Mouse (Mus musculus) fibroblast of lung, adult 2 months (primary cell): ENCODE results near the gene Tada3.
"Not testable (repeated sequence)": the region's sequence is repeated elsewhere in the genome, so short reads cannot be mapped to it uniquely, and the experiment has no call there.

Source experiments
- DNase-seq: peaks from one replicate; pipeline ENCODE4 v3.0.0-alpha.2; 2011; ENCODE audit warnings: low read depth

The Tada3 gene

DNA sequence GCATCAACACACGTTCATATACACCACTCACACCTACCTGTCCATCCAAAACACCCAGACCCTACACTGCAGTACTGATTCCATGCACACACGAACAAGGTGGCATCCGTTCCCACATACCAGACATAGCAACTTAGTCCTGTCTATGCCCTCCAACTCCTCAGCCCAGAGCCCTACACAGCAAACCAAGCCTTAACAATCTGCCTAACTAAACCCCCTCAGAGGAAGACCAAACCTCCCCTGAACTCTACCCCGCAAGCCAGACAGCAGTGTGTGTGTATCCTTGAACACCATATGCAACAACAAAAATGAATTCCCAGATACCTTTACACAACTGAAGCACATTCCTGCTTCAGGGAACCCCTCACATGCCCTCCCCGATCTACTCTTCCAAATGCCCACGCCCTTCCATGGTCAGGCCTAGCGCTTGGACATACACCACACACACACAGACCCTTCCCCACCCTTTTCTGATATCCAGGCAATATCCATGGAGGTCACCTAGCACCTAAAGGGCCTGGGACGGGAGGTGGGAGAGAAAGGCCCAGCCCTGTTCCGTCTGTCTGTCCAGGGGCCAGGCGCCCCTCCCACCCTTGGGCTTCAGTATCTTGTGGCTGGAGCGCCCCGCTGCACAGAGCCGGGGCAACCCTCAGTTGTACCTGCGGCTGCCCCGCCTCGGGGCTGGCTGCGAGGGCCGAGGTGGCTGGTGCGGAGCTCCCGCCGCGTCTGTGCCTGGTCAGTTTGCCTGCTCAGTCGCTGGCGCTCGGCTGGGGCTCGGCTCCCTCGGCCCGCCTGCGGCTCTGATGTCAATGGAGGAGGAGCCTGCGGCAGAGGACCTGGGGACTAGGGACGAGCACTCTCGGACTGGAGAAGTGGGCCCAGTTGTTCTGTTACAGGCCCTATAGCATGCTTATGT lies 34.2 kb downstream of the Tada3 start, which contains the start of gene Camk1:
Gene Camk1, minus strand, starts transcription at position 808 of the 916 bp plus-strand sequence.
- DNase-seq: no peak

DNA sequence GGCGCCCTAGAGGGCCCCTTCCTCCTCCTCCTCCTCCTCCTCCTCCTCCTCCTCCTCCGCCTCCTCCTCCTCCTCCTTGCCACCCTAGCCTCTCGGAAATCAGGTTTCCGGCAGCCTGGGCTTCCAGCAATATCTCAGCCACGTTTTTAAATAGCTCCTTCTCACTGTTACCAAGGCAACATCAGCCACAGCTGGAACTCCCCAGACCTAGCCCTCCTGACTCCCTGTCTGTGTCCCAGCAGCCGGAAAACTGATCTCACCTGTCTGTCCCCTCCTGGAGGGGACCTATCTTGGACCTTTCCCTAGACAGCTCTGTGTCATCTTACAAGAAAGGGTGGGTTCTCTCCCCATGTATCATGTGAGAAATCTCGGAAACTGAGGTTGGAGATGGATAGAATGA lies 35.4 kb downstream of the Tada3 start:
- no peak for DNase-seq

DNA sequence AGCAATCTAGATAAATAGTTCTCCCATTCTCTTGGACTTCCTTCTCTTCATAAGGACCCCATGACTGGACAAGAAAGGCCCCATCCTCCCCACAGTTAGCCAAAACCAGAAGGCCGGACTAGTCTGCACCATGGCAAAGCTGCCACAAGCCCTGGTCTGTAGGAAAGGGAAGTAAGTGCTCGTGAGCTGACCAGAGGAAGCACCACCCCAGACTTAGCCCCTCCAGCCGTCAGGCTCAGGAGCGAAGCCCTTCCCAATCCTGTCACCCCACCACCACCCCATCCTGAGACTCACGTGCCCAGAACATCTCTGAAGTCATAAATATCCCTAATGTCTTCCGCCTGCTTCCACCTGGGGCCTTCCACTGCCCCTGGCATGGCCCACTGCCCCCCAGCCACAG lies 36.1 kb downstream of the Tada3 start:
- DNase-seq: no peak

DNA sequence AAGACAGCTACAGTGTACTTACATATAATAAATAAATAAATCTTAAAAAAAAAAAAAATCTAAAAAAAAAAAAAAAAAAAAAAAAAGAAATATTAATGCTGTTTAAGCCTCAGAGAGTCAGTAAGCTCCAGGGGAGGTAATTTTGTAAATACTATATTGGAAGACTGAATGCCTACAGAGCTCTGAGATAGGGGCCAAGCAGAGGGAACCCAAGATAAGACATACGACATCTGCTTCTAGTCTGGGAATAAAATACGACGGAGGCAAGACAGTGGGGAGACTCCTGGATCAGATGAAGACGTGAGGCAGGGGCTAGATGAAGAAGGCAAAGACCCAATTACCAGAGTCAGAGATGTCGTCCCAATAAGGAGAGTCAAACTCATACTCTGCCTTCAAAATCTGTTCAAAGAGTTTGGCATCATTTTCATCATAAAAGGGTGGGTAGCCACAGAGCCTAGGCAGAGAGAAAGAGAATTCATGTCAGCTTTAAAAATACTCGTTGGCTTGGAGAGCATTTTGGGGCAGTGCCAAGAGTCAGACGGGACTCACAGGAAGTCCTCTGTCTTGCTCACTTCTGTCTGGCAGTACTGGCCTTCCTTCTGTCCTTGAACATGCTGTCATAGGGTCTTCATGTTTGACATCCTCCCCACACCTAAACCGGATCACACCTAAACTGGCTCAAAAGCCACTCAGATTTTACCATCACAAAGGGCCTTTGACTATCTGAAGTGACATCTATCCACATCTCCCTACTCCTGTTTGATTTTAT lies 40.6 kb downstream of the Tada3 start:
- no peak for DNase-seq

DNA sequence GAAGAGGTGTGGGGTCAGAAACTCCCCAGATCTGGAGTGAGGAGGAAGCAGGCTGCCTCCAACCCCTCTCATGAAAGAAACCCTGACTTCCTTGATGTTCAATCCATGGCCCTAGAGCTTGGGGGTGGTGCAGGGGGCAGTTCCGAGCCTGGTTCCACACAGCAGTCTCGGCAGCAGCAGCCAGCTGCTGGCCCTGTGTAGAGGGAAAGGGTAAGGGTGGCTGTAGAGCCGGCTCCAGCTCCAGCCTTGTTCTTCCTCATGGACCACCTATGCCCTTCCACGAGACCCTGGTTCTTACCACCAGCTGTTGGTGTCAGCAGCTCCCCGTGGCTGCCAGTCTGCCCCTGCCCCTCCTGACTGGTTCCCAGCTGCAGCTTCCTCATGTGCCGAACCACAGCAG lies 43.5 kb downstream of the Tada3 start:
- DNase-seq: no peak

DNA sequence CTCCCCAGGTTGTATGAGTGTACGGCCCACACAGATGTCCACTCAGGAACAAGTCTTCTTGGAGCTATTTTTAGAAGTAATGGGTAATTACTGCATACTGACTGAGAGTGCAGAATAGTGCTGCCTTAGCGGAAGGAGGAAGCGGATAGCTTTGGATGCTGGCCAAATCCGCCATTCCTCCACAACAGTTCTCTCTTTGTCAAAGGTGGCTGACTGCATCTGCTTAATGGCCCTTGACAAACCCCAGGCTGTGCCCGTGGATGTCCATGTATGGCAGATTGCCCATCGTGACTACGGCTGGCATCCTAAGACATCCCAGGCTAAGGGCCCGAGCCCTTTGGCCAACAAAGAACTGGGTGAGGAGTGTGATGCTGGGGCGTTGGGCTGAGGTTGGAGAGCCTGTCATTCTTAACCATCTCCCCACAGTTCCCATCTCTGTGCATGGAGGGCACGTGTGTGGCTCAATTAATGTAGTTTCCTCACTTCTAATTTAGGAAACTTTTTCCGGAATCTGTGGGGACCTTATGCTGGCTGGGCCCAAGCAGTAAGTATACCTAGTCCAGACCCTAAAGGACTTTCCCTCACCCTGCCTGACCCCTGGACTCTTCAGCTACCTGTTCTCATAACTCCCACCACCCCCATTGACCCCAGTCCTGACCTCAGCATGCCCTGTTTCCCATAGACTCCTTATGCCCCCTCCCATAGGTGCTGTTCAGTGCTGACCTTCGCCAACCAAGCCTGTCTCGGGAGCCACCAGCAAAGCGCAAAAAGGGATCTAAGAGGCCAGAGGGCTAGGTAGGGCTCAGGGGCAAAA lies 44.3 kb downstream of the Tada3 start:
- DNase-seq: no peak

DNA sequence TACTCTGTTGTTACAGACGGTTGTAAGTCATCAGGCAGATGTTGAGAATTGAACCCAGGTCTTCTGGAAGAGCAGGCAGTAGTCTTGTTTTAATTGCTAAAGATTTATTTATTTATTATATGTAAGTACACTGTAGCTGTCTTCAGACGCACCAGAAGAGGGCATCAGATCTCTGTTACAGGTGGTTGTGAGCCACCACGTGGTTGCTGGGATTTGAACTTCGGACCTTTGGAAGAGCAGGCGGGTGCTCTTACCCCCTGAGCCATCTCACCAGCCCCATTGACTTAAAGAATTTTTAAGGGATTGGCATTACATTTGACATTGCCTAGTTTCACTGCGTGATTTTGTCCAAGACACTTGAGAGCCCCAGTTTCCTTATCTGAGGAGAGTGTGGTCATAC lies 44.9 kb downstream of the Tada3 start:
- not testable (repeated sequence) for DNase-seq

DNA sequence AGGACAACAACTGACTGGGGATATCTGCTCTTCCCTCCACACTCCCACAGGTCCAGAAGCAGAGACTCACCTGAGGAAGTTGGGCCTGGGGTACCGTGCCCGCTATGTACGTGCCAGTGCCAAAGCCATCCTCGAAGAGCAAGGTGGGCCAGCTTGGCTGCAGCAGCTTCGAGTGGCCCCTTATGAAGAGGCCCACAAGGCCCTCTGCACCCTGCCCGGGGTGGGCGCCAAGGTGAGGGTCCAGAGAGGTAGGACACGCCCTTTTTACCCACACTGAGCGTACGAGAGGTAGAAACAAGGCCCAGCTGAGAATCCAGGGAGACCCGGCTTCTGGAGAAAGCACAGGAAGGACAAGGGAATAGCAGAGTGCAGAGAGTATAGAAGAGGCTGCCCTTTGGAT lies 46.0 kb downstream of the Tada3 start:
- DNase-seq: no peak

DNA sequence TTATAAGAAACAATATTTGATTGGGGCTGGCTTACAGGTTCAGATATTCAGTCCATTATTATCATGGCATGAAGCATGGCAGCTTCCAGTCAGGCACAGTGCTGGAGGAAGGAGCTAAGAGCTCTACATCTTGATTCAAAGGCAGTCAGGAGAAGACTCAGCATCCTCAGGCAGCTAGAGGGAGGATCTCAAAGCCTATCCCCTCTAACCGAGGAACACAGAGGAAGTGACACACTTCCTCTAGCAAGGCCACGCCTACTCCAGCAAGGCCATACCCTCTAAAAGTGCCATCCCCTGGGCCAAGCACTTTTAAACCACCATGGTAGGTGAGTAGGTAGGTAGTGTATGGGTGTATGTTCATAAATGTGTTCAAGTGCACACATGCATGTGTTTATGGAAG lies 47.1 kb downstream of the Tada3 start:
- DNase-seq: no peak

DNA sequence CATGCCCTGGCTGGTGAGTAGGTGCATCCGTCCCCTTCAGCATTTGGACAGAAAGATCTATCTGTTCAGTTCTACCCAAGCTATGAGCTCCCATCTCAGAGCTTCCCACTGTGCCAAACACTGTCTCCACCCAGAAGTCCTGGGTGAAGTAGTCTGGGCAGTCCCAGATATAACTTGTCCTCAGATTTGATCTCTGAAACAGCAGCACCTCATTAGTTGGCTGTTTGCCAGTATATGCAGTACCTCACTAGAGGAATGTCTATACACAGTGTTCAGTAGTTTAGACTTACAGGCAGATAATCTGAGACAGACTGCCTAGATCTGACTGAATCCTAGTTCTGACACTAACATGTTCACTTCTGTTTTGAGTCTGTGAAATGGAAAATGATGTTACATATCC lies 48.3 kb downstream of the Tada3 start:
- no peak for DNase-seq

DNA sequence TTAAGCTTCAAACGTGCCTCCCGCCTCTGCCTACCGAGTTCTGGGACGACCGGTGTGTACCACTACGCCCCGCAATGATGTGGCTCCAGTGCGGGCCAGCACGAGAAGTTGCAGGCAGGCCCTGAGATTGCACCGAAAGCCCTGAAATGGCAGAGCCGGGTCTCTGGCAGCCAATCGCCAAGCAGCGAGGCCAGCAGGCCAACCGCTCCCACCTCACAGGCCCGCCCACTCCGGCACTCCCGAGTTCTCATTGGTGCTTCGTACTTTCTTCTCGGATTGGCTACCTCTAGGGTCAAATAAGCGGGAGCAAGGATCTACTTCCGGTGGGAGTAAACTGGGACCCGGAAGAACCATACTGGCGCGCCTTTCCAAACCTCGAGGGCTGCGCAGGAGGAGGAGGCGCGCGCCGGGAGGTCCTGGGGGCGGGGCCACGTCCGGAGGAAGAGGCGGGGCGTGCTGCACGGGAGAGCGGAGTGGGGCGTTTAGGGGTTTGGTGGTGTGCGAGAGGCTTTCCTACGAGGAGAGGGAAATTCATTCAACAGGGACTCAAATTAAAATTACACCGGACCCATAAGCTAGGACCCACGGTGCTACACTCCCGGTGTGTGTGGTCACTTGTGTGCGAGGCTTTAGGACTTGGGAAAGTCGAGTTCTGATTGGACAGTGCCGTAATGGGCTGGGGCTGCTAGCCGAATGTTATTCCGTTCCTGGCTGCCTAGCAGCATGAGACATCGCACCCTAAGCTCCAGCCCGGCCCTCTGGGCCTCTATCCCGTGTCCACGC lies 51.0 kb downstream of the Tada3 start, which contains the start of gene Ogg1:
Gene Ogg1, plus strand, starts transcription at position 440 of the 783 bp plus-strand sequence.
- peak; percentile 99 for DNase-seq
